Mouse (Mus musculus) gastrocnemius, adult 2 months (tissue): ENCODE measurements around the gene R3hdm1. TPM values are rescaled to one million over a fixed set of nuclear protein-coding genes. Genes with fewer than 3 reads are reported as not detected.

Experiments
- DNase-seq: peaks from one replicate; pipeline ENCODE4 v3.0.0; 2022
- H3K27ac ChIP-seq: fragments of 200-600 bp; 2 replicates; pipeline ENCODE4 v1.8.1; 2022; ENCODE audit warnings: mild to moderate bottlenecking
- H3K4me3 ChIP-seq: fragments of 200-600 bp; 2 replicates; pipeline ENCODE4 v1.8.1; 2022; ENCODE audit warnings: mild to moderate bottlenecking, moderate library complexity
- CTCF ChIP-seq: fragments of 200-600 bp; IDR thresholded peaks from 2 replicates; pipeline ENCODE4 v1.8.1; 2022; ENCODE audit warnings: antibody characterized with exemption, mild to moderate bottlenecking, moderate library complexity
- intact Hi-C: fragments of 180-260 bp; cut with DNase I; formaldehyde crosslinking; loops from one replicate; pipeline ENCODE4 v1.15.1; 2025
- microRNA-seq: library from miRNA; unstranded; fragments of <30 nt; microRNA quantifications from one replicate; pipeline ENCODE4 v1.2.0, GENCODE M21; 2021
- total RNA-seq, 2 experiments: library from RNA; stranded (reverse); gene quantifications; 2 replicates each; pipeline ENCODE4 v1.2.3; 2021

Gene R3hdm1
- total RNA-seq, 2 experiments from 2014 or later: 63.8 to 85.9 TPM

DNA sequence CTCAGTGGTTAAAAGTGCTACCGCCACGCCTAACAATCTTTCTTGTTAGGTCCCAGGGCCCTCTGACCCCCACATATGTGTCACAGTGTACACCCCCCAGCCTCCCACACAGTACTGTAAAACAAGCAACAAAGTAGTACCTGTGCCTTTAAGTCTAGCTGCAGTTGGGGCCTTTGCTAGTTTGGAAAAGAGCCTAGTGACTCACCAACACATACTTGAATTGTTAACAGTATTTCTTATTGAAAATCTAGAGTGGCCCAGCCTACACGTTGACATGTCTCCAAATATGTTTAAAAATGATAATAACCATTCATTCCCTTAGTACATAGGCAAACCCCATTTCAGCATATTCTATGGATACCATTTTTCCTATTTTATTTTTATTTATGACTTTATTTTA is 167.6 kb downstream of the R3hdm1 start:
- intact Hi-C loops: no loop called here
- DNase-seq: no peak
- Histone ChIP-seq H3K4me3 (no peak overlapping the region), H3K27ac (no peak overlapping the region)
- no peak for TF ChIP-seq CTCF

DNA sequence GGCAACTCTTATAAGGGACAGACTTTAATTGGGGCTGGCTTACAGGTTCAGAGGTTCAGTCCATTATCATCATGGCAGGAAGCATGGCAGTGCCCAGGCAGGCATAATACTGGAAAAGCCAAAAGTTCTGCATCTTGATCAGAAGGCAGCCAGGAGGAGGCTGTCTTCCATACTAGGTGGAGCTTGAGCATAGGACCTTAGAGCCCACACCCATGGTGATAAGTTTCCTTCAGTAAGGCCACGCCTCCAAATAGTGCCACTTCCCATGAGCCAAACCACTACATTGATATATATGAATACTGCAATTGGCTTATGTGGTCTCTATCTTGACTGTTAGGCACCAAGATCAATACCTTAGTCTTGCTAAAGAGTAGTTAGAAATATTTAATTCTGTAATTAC is 172.8 kb downstream of the R3hdm1 start:
- intact Hi-C loops: no loop called here
- H3K4me3 ChIP-seq: no peak overlapping the region
- no peak for TF ChIP-seq CTCF
- no peak overlapping the region for H3K27ac ChIP-seq
- no peak for DNase-seq

GRCm38 (mm10) chr1:128278563-128278962 is 175.5 kb downstream of the R3hdm1 start:
- DNase-seq: no peak
- no peak for TF ChIP-seq CTCF
- no peak overlapping the region for H3K27ac ChIP-seq
- no peak overlapping the region for H3K4me3 ChIP-seq
- intact Hi-C loops: no loop called here

- Histone ChIP-seq H3K4me3 (no peak overlapping the region), H3K27ac (no peak overlapping the region)
- intact Hi-C loops: no loop called here
- DNase-seq: no peak
- peak; percentile 35; the same call in 1 of the 2 replicates for TF ChIP-seq CTCF
These were observed 178.7 kb downstream of the R3hdm1 start for GRCm38 (mm10) chr1:128281753-128282152.

DNA sequence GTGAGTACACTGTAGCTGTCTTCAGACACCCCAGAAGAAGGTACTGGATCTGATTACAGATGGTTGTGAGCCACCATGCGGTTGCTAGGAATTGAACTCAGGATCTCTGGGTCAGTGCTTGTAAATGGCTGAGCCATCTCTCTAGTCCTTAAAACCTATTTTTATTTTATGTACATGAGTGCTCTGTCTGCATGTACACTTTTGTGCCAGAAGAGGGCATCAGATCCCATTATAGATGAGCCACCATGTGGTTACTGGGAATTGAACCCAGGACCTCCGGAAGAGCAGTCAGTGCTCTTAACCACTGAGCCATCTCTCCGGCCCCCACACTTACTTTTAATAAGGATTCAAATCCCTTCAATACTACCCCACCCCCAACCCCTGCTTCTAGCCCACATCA is 179.8 kb downstream of the R3hdm1 start:
- Histone ChIP-seq H3K27ac (no peak overlapping the region), H3K4me3 (no peak overlapping the region)
- intact Hi-C loops: no loop called here
- no peak for DNase-seq
- TF ChIP-seq CTCF: no peak; the same call in 1 of the 2 replicates

- no peak for TF ChIP-seq CTCF
- DNase-seq: no peak
- Histone ChIP-seq H3K27ac (no peak overlapping the region), H3K4me3 (no peak overlapping the region)
- intact Hi-C loops: no loop called here
These were observed 181.1 kb downstream of the R3hdm1 start for GRCm38 (mm10) chr1:128284157-128284690.

DNA sequence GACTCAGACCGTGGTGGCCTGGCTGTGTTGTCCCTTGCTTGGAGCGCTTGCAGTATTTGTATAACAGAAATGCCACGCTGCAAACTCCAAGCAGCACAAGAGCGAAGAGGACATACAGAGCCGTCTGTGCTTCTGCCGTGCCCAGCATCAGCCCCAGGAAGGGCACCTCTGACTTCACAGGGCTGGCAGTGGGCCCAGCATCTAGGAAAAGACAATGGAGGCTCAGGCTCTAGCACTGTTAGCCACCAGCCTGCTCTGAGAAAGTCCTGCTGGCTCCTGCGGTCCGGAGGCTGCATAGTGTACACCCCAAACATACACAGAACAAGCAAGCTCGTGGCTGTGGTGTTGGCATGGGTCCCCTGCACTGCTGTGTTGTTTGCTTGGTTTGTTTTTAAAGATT is 182.0 kb downstream of the R3hdm1 start:
- intact Hi-C loops: no loop called here
- H3K4me3 ChIP-seq: no peak overlapping the region
- H3K27ac ChIP-seq: no peak overlapping the region
- DNase-seq: no peak
- TF ChIP-seq CTCF: no peak

Small RNAs within 50 kb of the gene (microRNA-seq; reads per million reads assigned to microRNA genes)
- gene Mir128-1: 1,353 reads per million, percentile 79 among the genes with 10 or more reads in this experiment

Other genes with a start within 250 kb of the R3hdm1 start
- gene Map3k19, start 248.3 kb upstream of the R3hdm1 start, total RNA-seq: under 1 TPM in 1 of 2 experiments, not detected in 1; 0.08 TPM
- 10 to 100 TPM; 25.0 to 26.6 TPM for gene Rab3gap1, start 234.5 kb upstream of the R3hdm1 start, total RNA-seq
- gene Zranb3, start 254 bp upstream of the R3hdm1 start, total RNA-seq: 1 to 10 TPM; 5.5 to 6.2 TPM
- gene Ubxn4, start 140.7 kb downstream of the R3hdm1 start, total RNA-seq: 10 to 100 TPM; 46.9 to 47.1 TPM
- not detected for gene Lct, start 225.0 kb downstream of the R3hdm1 start, total RNA-seq